In the genomic region with DNA sequence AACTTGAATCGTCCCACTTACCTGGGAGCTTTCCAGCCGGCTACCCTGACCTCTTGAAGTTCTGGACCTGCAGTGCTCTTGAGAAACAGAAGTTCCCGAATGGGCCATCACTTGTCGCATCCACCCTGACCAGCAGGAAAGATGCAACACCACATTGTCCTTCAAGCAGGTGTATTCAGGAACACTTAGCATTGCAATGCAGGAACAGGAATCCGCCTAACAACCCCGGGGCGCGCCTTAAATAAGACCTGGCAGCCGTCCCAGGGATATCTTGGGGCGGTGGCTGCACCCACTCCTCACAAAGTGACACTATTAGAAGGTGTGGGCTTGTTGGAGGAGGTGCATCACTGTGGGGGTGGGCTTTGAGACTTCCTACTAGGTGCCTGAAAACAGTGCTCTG, we compare ENCODE assay signal across 31 mouse cellular contexts. TPM values are rescaled to one million over a fixed set of nuclear protein-coding genes. Genes with fewer than 3 reads are reported as not detected.
DNase-seq lines count a peak whose midpoint lies in the region; ATAC-seq lines count a peak whose summit lies in the region.
"Had no signal": no experiment of that assay in that cellular context is flagged by ENCODE, and none has a peak within 500 bp of the region (broad histone marks: within the 10 kb centered on the region; RNA-seq: fewer than 3 reads in every experiment).

No protein-coding gene starts in this region.

- no peak for ATAC-seq in midbrain, embryonic 11.5 days (ENCODE audit: low FRiP score)
- ATAC-seq: forebrain, embryonic 15.5 days; midbrain, embryonic 15.5 days had no signal

- peaks cover 24% of the 10 kb centered on the region for H3K9me3 ChIP-seq in midbrain, embryonic 11.5 days (ENCODE audit: control insufficient read depth, low read length)

- H3K4me2 ChIP-seq in midbrain, embryonic 11.5 days = no peak overlapping the region
- H3K4me2 ChIP-seq: embryonic facial prominence, embryonic 12.5 days; forebrain, embryonic 15.5 days; heart, embryonic 15.5 days; hindbrain, embryonic 12.5 days; limb, embryonic 15.5 days; lung, embryonic 14.5 days; midbrain, embryonic 15.5 days; neural tube, embryonic 15.5 days had no signal

- no peaks in the 10 kb centered on the region for H3K4me1 ChIP-seq in midbrain, embryonic 11.5 days (ENCODE audit: control insufficient read depth, insufficient read depth, low read length)
- H3K4me1 ChIP-seq: embryonic facial prominence, embryonic 12.5 days; heart, embryonic 10.5 days; hindbrain, embryonic 12.5 days; limb, embryonic 10.5 days; limb, embryonic 15.5 days had no signal

- H3K36me3 ChIP-seq in midbrain, embryonic 11.5 days (ENCODE audit: control insufficient read depth, insufficient read depth, low read length) = peaks cover 6% of the 10 kb centered on the region

- peak; percentile 3 to 17 for DNase-seq in adrenal gland, adult (ENCODE audit: inconsistent age in 2 of 2, low spot score in 1 of 2)
- no peak for DNase-seq in adrenal gland, postnatal 36 days
- peak; percentile 69 for DNase-seq in heart, adult 11 months
- no peak for DNase-seq in heart, adult 18-20 months
- DNase-seq in testis, postnatal 10 days (ENCODE audit: low spot score) = peak; percentile 41
- DNase-seq in testis, postnatal 14 days (ENCODE audit: low spot score) = no peak
- DNase-seq in R1 (ENCODE audit: low read depth, low spot score) = peak; percentile 94
- DNase-seq in midbrain, embryonic 11.5 days (ENCODE audit: low spot score, missing footprints) = no peak
- DNase-seq: cerebellum, adult 9-10 months; cerebellum, postnatal 36 days; embryo, embryonic 11 days; gastrocnemius, adult 2 months; kidney, adult 11 months; kidney, postnatal 10 days; layer of hippocampus, postnatal 36 days; lung, embryonic 14.5 days; lung, postnatal 14 days; retina, postnatal 1 day; right cerebral cortex, postnatal 25 days; thymus, adult 2 months had no signal

- WGBS in midbrain, embryonic 11.5 days = 91% methylated on average over 10 of the region's 10 CpGs

- H3K4me3 ChIP-seq in midbrain, embryonic 11.5 days (ENCODE audit: low read depth, low read length) = no peak overlapping the region
- H3K4me3 ChIP-seq: embryonic facial prominence, embryonic 12.5 days; forebrain, embryonic 15.5 days; gastrocnemius, adult 2 months; heart, embryonic 10.5 days; heart, embryonic 15.5 days; hindbrain, embryonic 12.5 days; limb, embryonic 10.5 days; limb, embryonic 15.5 days; midbrain, embryonic 15.5 days; neural tube, embryonic 15.5 days had no signal

- no peak overlapping the region for H3K9ac ChIP-seq in midbrain, embryonic 11.5 days (ENCODE audit: low read length)
- H3K9ac ChIP-seq: embryonic facial prominence, embryonic 12.5 days; forebrain, embryonic 15.5 days; heart, embryonic 15.5 days; hindbrain, embryonic 12.5 days; limb, embryonic 15.5 days; liver, embryonic 14.5 days; lung, embryonic 14.5 days; midbrain, embryonic 15.5 days; neural tube, embryonic 15.5 days had no signal

- H3K27me3 ChIP-seq in midbrain, embryonic 11.5 days (ENCODE audit: control insufficient read depth, insufficient read depth, low read length) = no peaks in the 10 kb centered on the region
- H3K27me3 ChIP-seq: CH12.LX; embryonic facial prominence, embryonic 12.5 days; forebrain, embryonic 15.5 days; heart, embryonic 15.5 days; hindbrain, embryonic 12.5 days; limb, embryonic 15.5 days; midbrain, embryonic 15.5 days; neural tube, embryonic 15.5 days had no signal

- no peak overlapping the region for H3K27ac ChIP-seq in midbrain, embryonic 11.5 days (ENCODE audit: low read depth, low read length)
- H3K27ac ChIP-seq: embryonic facial prominence, embryonic 12.5 days; forebrain, embryonic 15.5 days; gastrocnemius, adult 2 months; heart, embryonic 10.5 days; heart, embryonic 15.5 days; hindbrain, embryonic 12.5 days; limb, embryonic 10.5 days; limb, embryonic 15.5 days; liver, embryonic 14.5 days; midbrain, embryonic 15.5 days; neural tube, embryonic 15.5 days had no signal

RNA-seq across cellular contexts. Expression of gene Gm10778, which starts 6.3 kb away (rescaled TPM):
- 1 to 10 TPM; 2.7 to 3.5 TPM for total RNA-seq in adrenal gland, postnatal 36 days (2021)
- total RNA-seq in heart, adult 18-20 months (2021) = 1 to 10 TPM; 1.9 to 2.0 TPM
- polyA plus RNA-seq in midbrain, embryonic 11.5 days (2014; fragmentation: Nextera tagmentation; extraction: Ambion mirVana) = 6.5 and 6.7 TPM in 2 replicates

RNA-seq across cellular contexts. Expression of gene Ankrd24, which starts 26.8 kb away (rescaled TPM):
- total RNA-seq in adrenal gland, postnatal 36 days (2021) = 10 to 100 TPM; 19.2 to 19.7 TPM
- 10 to 100 TPM in 1 of 2 experiments, 1 to 10 TPM in 1; 7.5 to 10.3 TPM for total RNA-seq in heart, adult 18-20 months (2021)
- polyA plus RNA-seq in midbrain, embryonic 11.5 days (2014; fragmentation: Nextera tagmentation; extraction: Ambion mirVana) = 4.2 and 4.6 TPM in 2 replicates

RNA-seq across cellular contexts. Expression of gene Sirt6, which starts 27.6 kb away (rescaled TPM):
- total RNA-seq in adrenal gland, postnatal 36 days (2021) = 10 to 100 TPM; 17.6 to 20.8 TPM
- 1 to 10 TPM; 5.6 to 6.3 TPM for total RNA-seq in heart, adult 18-20 months (2021)
- polyA plus RNA-seq in midbrain, embryonic 11.5 days (2014; fragmentation: Nextera tagmentation; extraction: Ambion mirVana) = 36.6 and 38.9 TPM in 2 replicates

RNA-seq across cellular contexts. Expression of gene BC025920, which starts 49.1 kb away (rescaled TPM):
- total RNA-seq in adrenal gland, postnatal 36 days (2021) = 1 to 10 TPM in 1 of 2 experiments, under 1 TPM in 1; 0.70 to 1.1 TPM
- 1 to 10 TPM; 2.6 TPM for total RNA-seq in heart, adult 18-20 months (2021)
- polyA plus RNA-seq in midbrain, embryonic 11.5 days (2014; fragmentation: Nextera tagmentation; extraction: Ambion mirVana) = 0.47 and 0.89 TPM in 2 replicates

RNA-seq across cellular contexts. Expression of gene Zfp433, which starts 49.4 kb away (rescaled TPM):
- 1 to 10 TPM; 5.1 to 5.7 TPM for total RNA-seq in adrenal gland, postnatal 36 days (2021)
- total RNA-seq in heart, adult 18-20 months (2021) = 1 to 10 TPM; 3.3 to 4.6 TPM
- polyA plus RNA-seq in midbrain, embryonic 11.5 days (2014; fragmentation: Nextera tagmentation; extraction: Ambion mirVana) = 19.7 and 22.9 TPM in 2 replicates

Comparison
In these comparisons a context has a peak if more than half of its experiments do, and no peak if none do; other contexts are left out.
1. DNase-seq: peak in adrenal gland, adult (2 of 2), heart, adult 11 months (single experiment), testis, postnatal 10 days (single experiment) and R1 (single experiment); none in adrenal gland, postnatal 36 days (0 of 2), heart, adult 18-20 months (0 of 2), testis, postnatal 14 days (single experiment) and midbrain, embryonic 11.5 days (single experiment).